Mouse (Mus musculus) adrenal gland, adult 8-10 months (tissue): ENCODE results near the gene Hoxb13. TPM values are rescaled to one million over a fixed set of nuclear protein-coding genes. Genes with fewer than 3 reads are reported as not detected.

ENCODE experiments used
- DNase-seq: peaks from one replicate; pipeline ENCODE4 v3.0.0; 2022
- total RNA-seq, 4 experiments: library from RNA; stranded (reverse); gene quantifications; 2 replicates each; pipeline ENCODE4 v1.2.4; 2022

Hoxb13 gene
- total RNA-seq, 4 experiments from 2014 or later: not detected

DNA sequence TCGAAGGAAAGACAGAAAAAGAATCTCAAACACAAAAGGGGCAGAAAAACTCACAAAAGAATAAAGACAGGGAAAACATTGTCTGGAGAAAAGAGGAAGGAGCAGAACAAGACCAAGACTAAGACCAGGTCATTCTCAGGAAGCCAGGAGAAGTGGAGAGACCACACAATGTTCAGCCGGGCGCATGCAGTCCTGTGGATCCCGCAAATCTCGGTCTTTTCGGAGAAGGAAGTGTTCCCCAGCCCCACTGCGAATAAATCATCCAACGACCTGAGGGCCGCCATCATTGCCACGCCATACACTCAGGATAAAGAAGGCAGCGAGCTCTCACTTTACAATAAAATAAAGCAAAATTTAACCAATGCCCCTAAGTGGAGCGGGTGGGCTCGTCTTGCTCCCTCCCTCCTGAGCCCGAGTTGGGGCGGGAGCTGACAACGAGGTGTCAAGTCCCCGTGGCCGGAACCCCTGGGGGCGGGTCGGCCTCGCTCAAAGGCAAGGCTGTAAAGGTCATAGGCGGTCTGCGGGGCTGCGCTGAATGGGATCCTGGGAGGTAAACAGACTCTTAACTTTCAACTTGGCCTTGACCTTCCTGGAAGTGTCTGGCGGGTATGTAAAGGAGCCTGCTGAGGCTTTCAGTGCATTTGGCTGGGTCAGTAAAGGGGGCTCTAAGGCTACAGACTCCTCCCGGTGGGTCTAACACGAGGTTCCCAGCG lies 4.2 kb upstream of the Hoxb13 start:
- no peak for DNase-seq

DNA sequence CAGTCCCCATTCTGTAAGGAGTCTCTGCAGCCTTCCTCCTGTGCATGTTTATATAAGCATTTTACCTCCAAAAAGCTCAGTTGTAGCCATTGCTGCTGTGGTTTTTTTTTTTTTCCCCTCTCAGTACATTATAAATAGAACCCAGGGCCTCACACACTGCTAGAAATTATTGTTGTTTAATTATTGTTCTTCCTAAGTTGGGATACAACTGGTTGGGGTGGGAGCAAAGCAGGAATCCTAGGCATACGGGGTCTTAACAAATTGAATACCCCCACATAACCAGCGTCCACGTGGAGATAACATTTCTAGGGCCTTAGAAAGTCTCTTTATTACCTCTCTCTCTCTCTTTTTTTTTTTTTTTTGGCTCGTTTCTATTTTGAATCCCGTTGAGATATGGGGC lies 3.0 kb upstream of the Hoxb13 start:
- DNase-seq: no peak

DNA sequence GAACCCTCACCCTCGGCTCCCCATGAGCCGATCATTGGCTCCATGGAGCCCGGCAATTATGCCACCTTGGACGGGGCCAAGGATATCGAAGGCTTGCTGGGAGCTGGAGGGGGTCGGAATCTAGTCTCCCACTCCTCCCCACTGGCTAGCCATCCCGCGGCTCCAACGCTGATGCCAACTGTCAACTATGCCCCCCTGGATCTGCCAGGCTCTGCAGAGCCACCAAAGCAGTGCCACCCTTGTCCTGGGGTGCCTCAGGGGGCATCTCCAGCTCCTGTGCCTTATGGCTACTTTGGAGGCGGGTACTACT lies 240 bp downstream of the Hoxb13 start:
- DNase-seq: no peak

DNA sequence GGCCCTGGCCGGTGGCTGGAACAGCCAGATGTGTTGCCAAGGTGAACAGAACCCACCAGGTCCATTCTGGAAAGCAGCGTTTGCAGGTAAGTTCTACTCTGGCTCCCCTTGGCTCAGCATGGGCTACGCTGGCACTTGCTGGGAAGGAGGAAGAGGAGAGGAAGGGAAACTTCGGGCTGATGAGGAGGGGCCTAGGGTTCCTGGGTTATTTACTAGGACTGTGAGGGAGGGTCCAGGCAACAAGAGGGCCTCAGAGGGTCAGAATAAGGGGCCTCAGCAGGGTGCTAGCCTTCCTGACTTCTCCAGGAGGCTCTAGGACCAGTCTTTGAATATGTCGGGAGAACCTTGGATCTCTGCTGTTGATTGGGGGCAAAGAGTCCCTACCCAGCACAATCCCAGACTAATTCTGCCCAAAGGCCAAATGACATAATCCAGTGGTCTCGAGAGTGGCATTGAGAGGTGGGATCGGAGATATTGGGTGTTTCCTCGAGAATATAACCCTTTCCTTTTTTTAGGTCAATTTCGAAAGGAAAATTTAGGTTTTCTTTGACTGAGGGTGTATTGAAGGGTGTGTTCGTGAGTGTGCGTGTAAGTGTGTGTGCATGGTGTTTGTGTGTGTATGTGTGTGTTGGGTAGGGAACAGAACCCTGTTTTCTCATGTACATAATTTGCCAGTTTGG lies 985 bp downstream of the Hoxb13 start:
- no peak for DNase-seq

DNA sequence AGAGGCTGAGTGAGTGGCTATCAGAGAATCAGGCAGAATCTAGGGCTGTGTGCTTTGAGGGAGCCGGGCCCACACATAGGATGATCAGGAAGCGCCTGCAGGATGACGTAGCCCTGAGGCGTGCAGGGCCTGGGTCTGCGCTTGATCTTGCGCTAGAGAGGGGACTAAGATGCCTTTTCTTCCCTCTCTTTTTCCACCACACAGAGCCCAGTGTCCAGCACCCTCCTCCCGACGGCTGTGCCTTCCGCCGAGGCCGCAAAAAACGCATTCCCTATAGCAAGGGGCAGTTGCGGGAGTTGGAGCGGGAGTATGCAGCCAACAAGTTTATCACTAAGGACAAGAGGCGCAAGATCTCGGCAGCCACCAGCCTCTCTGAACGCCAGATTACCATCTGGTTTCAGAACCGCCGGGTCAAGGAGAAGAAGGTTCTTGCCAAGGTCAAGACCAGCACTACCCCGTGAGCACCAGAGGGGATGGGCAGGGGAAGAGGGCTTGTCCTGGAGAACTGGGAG lies 1.7 kb downstream of the Hoxb13 start:
- no peak for DNase-seq

DNA sequence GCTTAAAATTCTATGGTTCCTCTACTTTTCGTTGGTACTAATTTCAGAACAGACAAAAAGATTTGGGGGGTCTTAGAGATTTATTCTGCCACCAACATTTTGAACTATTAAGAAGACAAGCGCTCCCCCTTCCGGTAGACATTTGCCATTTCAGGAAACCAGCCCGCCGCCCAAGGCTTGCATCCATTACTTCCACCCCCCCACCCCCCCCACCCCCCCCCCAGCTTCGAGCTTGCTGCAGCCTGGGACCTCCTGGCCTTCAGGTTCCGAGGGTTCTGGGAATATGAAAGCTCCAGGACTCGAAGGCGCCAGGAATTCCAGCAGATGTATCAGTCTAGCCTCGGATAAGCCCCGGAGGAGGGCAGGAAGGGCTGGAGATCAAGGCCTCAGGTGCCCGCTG lies 4.5 kb downstream of the Hoxb13 start:
- no peak for DNase-seq

DNA sequence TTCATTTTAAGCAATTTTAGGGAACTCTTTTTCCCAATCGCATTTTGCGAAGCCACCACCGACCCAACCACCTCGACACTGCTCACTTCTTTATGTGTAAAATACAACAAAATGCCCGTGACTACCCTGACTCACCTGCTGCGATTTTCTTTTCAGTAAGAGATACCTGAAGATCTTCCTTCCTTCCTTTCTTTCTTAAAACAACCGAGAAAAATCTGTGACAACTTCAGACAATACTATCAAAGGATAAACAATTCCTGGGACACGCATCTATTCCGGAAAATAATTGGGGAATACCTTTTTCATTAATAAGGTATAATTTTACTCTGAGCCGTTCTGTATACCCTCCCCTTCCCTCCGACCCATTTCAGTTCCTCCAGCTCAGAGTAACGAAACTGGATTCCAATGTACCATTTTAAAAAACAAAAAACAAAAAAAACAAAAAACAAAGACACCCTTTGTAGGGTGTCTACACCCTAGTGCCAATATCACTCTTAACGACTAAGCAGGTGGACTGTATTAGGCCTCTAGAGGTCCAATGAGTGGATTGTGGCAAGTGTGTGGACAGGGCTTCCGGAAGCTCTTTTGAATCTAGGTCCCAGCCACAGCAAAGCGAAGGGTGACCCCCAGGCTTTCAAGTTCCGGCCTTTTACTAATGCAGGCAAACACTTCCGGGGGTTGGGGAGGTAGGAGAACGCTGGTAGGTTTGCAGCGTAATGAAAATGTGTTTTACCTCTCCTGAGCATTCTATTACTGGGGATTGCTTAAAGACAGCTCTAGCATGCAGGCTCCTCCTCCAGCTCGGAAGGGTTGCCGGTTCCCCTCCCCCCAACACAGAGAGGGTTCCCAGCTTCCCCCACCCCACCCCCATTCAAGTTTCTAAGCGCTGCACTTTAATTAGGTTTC lies 5.3 kb downstream of the Hoxb13 start:
- no peak for DNase-seq

DNA sequence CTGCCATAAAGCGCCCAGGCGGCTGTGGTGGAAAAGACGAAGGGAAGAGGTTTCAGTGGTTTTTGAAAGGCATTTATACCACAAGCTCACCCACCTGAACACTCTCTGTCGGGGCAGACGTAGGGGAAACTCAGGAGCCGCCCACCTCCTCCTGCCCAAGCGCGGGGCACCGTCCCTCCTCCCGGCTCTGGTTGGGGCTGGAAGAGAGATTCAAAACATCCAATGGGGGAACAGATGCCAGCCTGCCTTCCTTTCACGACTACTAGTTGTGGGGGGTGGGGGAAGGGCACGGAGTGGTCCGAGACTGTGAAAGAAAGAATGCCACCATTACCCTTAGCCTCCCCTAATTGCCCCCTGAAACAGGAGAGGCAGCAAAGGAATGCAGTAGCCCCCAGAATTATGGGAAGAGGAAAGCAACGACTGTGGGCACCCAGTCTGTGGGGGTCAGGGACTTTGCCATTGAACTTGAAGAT lies 6.1 kb downstream of the Hoxb13 start:
- DNase-seq: no peak

DNA sequence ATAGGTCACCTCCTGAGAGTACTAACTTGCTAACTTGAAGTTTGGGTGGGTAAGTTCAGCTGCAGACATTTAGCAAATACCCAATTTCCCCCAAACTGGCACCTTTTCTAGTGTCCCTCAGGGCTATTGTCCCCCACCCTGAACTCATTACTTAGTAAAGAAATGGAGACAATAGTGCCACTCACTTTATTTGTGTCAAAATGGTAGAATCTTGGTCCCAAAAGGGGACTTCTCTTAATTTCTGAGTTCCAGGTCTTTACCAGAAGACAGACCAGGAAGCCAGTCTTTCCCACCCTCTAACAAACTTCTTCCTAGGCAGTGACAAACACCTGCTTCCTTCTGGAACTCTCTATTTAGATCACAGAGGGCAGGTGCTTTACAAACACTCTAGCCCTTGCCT lies 7.6 kb downstream of the Hoxb13 start:
- DNase-seq: no peak

DNA sequence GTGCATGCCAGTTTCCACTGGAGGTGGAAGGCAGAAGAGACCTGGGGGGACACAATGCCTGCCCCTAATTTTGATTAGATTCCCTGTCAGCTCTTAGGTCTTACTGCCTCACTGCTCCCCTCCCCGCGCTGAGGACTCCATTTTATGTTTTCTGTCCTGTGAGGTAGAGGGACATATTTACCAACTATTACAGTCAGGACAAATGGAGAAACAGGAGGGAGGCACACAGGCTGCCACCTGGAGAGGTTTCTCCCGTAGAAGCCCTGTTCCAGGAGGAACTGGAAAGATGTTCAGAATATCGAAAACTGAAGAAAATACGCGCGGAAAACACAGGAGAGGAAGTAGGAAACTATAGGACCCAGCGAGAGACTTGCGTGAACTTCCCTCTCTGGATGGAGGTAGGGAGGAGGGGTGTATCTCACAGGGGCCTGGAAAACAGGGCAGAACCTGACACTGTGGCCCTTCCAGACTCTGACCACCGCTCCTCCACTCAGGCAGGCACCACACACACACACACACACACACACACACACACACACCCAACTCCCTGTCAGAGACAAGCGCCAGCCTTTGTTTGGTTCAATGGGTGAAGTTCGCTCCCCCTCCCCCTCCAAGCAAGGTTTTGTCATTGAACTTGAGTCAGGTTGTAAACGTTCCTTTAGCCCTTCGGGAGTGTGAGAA lies 8.4 kb downstream of the Hoxb13 start:
- DNase-seq: no peak

DNA sequence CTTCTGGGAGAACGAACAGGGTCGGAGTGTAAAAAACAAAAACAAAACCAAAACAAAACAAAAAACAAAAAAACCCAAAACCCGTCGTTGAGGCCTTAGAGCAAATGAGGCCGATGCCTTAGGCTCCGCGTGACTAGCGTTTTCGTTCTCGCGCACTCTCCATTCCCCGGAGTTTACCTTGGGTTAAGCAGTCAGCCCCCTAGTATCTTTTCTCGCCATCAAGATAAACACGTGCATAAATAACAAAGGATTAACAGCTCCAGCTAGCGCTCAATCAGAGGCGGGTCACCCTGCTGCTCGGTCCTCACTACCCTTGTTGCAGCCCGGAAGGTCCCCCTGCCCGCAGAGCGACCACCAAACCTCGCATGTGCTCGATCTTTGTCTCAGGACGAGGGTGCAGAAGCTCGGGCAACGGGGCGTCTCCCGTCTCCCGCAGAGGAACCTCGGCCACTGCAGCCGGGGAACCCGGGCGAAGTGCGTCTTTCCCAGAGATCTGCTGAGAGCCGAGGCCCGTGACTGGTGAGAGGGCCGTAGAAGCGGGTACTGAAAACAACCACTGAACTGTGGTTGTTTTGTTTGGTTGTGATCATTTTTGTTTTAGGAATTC lies 9.2 kb downstream of the Hoxb13 start:
- DNase-seq: no peak

DNA sequence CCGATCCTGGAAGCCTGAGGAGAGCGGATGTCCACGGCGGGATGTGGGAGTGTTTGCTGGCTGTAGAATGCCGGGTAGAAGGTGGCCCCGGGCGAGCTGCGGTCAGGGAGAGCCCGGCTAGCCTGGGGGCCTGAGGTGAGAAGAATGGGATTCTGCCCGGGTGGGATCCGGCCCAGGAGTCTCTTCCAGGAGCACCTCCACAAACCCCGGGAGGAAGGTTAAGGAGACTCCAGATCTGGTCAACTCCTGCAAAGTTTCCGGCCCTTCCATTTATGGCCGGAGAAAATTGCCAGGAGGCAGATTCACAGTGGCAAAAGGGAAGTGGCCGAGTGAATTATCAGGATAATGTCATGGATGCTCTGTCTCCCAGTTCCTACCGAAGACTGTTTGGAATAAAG lies 9.7 kb downstream of the Hoxb13 start:
- DNase-seq: no peak

DNA sequence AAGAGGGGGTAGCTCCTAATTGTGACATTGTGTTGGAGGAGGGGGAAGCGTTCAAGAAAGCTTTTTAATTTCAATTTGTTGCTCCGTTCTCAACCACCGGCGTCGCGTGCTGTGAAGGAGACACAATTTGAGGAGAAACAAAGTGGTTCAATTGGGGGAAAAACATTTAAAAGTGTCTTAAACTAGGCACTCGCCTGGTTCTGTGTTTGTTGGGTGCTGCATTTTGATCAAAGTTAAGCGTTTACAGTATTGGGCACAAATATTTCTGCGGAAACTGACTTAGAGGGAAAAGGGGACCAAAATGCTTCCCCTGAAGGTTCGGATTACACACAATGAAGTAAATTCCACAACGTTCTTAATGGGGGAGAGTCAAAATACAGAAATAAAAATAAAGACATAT lies 10.2 kb downstream of the Hoxb13 start:
- DNase-seq: no peak

DNA sequence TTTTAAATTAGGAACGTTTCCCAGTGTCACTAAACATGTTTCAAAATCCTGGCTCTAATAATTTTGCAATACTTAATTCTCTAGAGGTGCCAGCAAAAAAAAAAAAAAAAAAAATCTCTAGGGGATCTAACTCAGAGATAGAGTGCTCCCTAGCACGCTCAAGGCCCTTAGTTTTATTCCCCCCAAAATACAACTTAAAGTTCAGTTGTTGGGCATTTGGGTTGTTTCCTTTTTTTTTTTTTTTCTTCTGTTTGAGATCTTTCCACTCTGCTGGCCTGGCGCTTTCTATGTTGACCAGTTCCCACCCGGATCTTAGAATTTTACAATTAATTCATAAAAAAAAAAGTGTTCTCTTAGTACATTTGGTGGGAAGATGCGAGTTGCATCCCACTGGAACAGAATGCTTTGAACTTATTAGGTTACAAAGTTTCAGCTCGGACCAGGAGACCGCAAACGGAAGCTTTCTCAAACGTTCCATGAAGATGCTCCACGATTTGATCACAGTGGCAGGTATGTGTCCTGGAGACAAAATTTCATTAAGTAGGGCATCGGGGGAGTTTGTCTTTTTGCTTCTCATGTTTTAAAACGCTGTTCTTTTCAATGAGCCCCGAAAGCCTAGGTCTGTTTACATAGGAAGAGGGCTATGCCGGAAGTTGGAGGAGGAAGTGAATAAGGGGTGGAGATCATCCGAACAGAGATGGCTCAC lies 11.5 kb downstream of the Hoxb13 start:
- no peak for DNase-seq

DNA sequence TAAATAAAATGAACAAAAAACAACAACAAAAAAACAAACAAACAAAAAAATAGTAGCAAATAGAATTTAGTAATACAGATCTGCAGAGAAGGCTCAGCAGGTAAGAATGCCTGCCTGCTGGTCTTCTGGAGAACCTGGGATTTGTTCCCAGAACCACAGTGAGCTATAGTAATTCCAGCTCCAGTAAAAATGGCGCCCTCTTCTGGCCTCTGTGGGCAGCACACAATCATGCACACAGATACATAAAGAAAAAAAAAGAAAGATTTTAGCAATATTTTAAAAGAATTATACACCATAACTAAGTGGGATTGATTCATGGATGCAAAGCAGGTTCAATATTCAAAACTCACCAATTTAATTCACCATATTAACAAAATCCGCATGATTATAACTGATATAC lies 29.7 kb downstream of the Hoxb13 start:
- DNase-seq: no peak

DNA sequence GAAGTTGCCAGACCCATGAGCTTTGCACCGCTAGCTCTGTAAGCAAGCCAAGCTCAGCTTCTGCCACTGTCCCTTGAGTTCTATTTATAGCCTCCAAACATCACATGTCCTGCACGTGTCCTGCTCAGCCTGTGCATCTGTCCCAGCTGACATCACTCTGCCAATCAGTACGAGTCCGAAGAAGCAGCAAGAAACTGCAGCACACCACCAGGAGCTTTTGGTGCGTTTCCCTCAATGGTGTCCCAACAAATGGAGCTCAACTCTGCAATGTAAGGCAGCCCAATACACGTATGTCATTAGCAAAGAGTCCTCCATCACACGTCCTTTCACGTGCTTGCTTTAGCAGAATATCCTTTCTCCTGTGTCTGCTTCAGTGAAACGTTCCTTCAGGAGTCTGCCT lies 33.6 kb downstream of the Hoxb13 start:
- DNase-seq: no peak

DNA sequence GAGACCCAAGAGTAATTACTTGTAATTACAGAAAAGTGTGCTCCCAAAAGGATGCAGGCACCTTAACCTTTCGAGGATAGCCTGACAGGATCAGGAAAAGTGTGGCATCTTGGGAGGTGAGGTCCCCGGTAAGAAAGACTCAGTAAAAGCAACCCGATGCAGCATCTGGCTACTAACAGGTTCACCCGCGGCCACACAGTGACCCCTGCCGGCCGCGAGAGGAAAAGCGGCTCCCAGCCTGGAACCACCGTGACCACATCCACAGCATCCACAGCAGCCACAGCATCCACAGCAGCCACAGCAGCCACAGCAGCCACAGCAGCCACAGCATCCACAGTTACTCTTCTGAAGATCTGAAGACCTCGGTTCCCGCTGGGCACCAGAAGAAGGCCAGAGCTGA lies 40.8 kb downstream of the Hoxb13 start:
- DNase-seq: no peak

DNA sequence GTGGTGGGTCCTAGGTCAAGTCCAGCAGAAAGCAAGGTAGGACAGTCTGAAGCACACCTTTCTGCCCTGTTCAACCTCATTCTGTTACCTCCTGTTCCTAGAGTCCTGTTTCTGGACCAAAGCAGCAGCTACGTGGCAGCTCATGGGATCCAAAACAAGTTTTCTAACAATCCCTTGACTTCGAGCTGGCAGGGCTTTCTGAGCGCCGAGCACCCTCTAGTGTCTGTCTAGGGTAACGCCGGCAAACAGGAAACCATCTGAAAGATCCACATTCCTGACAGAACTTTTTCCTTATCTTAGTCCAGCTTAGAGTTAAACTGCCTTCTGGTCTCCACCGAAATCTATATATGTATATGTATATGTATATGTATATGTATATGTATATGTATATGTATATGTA lies 46.1 kb downstream of the Hoxb13 start:
- DNase-seq: peak; percentile 37
